Mouse (Mus musculus): ENCODE measurements around the gene Fuca1.

- no peak for TF ChIP-seq RCOR1 (IDR thresholded peaks at IDR 0.05; ENCODE audit: low read depth, low read length)
- 0 out of 4 replicates have a peak, but pooled peaks of 1 of the 2 experiments have one; percentile 19 for TF ChIP-seq EP300 (IDR thresholded peaks at IDR 0.05; ENCODE audit: low read depth in 1 of 2, low read length in 2 of 2)
- peak in 1 of 3 experiments; percentile 1; a peak in 1 of 6 replicates for TF ChIP-seq CTCF (IDR thresholded peaks at IDR 0.05 in 2 of 3, conservative IDR thresholded peaks at IDR 0.05 in 1 of 3; ENCODE audit: control insufficient read depth in 1 of 3, insufficient read depth in 1 of 3, low read depth in 2 of 3, low read length in 3 of 3, poor library complexity in 1 of 3, severe bottlenecking in 1 of 3)
- no peak for TF ChIP-seq NRF1 (IDR thresholded peaks at IDR 0.05; ENCODE audit: insufficient read depth, low read depth, low read length, poor library complexity, severe bottlenecking)
- no peak for TF ChIP-seq SIN3A (IDR thresholded peaks at IDR 0.05; ENCODE audit: low read length)
- TF ChIP-seq POLR2A (IDR thresholded peaks at IDR 0.05; ENCODE audit: control insufficient read depth in 1 of 2, insufficient read depth in 1 of 2, low read depth in 1 of 2, low read length in 2 of 2, poor library complexity in 1 of 2): no peak
Observed at GRCm38 (mm10) chr4:135938858-135939257, 18.3 kb downstream of the Fuca1 start.
